Mouse (Mus musculus) adrenal gland, postnatal 36 days (tissue): ENCODE measurements around the gene Fancd2os. TPM values are rescaled to one million over a fixed set of nuclear protein-coding genes. Genes with fewer than 3 reads are reported as not detected.

Source experiments
- DNase-seq, 2 experiments: peaks; one replicate each; pipeline ENCODE4 v3.0.0; 2021; ENCODE audit warnings: mixed read lengths in 1 of 2
- long read RNA-seq, 2 experiments: library from polyadenylated mRNA; stranded (forward); transcript quantifications; one replicate each; pipeline ENCODE4 v2.0.0; 2021; ENCODE audit warnings: borderline sequencing depth in 2 of 2
- total RNA-seq, 2 experiments: library from RNA; stranded (reverse); gene quantifications; 2 replicates each; pipeline ENCODE4 v1.2.3; 2021

The Fancd2os gene
- under 1 TPM in 1 of 2 experiments, not detected in 1; 0.40 TPM for total RNA-seq
- long read RNA-seq, experiment 1, result 0 reads
- long read RNA-seq, experiment 2, result 0 reads

GRCm38 (mm10) chr6:113600543-113601139 is at the start of gene Fancd2os:
Gene Fancd2os (minus strand): TSS chr6:113600715.
- DNase-seq, result peak; percentile 16 to 27

DNA sequence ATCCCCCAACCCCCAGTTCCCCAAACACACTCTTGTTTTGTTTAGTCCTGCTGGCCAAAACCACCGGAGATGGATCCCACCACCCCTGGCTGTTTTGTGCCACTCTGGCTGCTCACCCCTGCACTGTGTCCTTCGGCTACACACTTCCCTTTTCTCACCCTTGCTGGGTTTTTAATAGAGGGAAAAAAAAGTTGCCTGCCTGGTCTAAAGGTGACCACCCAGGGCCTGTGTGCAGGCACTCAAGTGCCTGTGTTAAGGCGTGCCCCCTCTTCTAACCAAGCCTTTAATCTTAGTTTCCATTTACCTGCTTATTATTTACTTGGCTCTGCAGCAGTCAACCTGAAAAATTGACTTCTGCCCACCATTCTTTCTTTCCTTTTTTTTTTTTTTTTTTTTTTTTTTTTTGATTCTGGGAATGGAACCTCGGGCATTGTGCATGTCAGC is 49.7 kb upstream of the Fancd2os start:
- no peak for DNase-seq

- peak in 1 of 2 experiments; percentile 32 for DNase-seq
Observed at GRCm38 (mm10) chr6:113649346-113650196, 49.1 kb upstream of the Fancd2os start.

- peak; percentile 46 to 53 for DNase-seq
Observed at GRCm38 (mm10) chr6:113644808-113645207, 44.3 kb upstream of the Fancd2os start.

- DNase-seq, result no peak
Observed at GRCm38 (mm10) chr6:113643967-113644366, 43.5 kb upstream of the Fancd2os start.

DNA sequence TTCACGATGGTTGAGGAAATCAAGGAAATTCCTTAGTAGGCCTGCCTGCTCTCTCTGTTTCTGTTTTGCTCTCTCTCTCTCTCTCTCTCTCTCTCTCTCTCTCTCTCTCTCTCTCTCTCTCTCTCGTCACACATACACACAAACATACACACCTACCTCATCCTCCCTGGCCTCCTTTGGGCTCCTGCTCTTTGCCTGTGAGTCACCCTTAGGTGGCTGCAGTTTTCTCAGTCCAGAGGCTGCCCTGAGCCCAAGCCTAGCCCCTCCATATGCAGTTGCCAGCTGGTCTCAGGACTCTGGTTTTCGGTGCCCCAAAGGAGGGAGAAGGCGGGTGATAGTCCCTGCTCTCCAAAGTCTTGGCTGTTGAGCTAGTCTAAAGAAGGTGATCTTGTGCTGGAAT is 42.5 kb upstream of the Fancd2os start:
- DNase-seq, result no peak

DNA sequence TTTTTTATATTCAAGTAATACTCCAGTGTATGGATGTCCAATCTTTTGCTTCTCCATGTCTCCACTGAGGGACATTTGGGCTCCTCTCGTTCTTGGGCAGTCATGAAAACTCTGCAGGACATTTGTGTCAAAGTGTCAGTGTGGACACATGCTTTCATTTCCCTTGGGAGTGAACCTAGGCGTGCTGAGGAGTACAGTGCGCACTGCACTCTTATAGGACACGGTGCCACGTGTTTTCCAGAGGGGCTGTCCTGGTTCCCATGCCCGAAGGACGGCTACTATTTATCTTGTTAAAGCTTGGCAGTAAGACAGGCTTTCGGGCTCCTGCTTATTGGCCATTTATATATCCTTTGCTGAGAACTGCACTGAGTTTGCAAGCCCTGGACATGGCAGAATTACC is 42.1 kb upstream of the Fancd2os start:
- no peak for DNase-seq

DNA sequence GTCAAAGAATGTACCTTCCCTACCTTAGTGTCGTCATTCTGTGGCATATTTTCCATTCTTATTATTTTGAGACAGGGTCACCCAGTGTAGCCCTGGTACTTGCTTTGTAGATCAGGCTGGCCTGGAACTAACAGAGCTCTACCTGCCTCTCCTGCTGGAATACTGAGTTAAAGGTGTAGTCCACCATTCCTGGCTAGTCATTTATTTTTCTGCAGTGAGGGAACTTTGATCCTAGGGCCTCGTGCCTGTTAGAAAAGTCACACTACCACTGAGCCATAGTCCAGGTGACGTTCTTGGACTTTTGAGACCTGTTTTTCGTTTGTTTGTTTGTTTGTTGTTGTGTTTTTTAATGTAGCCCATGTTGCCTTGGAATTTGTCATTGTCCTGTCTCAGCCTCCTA is 38.7 kb upstream of the Fancd2os start:
- no peak for DNase-seq

GRCm38 (mm10) chr6:113638302-113639040 is 38.0 kb upstream of the Fancd2os start, which contains the start of gene Irak2:
Gene Irak2 (plus strand): TSS chr6:113638467.
- DNase-seq, result peak; percentile 97

GRCm38 (mm10) chr6:113632863-113633262 is 32.3 kb upstream of the Fancd2os start:
- no peak for DNase-seq

DNA sequence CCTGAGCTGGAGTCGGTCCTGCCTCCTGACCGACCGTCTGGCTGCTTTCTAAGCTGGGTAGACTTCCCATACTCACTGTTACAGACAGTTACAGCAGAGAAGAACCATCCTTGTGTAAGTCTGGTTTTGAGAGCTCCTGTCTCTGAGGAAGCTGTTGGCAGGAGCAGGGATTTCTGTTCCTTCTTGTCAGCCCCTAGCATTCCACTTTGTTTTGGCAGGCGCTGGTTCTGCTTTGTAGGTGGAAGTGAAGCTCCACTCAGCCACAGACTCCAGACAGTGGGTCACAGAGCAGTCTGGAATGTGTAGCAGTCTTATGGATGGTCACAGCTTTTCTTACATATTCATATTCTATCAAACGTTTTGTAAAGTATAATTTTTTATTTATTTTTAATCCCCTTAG is 29.8 kb upstream of the Fancd2os start:
- no peak for DNase-seq

GRCm38 (mm10) chr6:113624989-113625770 is 24.7 kb upstream of the Fancd2os start:
- peak; percentile 28 to 41 for DNase-seq

- DNase-seq, result peak; percentile 92 to 94
Observed at GRCm38 (mm10) chr6:113623941-113624751, 23.6 kb upstream of the Fancd2os start, which contains the start of gene Vhl. Gene Vhl (plus strand): TSS chr6:113623959.

DNA sequence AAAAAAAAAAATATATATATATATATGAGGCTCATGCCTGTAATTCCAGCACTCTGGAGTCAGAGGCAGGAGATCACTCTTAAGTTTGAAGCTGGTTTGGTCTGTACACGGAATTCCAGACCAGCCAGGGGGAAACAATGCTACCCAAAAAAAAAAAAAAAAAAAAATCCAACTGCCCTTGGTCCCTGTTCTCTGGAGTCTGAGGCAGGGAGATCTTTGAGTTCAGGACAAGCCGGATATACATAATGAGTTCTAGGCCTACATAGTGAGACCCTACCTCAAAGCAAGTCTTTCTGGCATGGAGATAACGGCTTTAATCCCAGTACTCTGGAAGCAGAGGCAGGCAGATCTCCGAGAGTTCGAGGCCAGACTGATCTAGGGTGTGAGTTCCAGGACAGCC is 22.9 kb upstream of the Fancd2os start:
- DNase-seq, result no peak

DNA sequence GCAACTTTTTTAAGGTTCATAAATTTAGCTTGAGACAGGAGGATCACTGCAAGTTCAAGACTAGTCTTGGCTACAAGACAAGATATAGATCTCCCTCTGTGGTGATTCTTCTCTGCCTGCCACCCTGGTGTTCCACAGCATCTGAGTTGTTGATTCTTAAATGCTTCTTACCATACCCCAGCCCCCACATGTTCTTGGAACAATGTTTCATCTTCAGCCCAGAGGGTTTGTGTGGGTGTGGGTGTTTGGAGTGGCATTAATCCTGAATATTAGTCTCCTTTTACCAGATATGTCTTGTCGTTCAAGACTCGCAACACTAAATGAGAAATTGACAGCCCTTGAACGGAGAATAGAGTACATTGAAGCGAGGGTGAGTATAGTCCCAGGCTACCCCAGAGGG is 15.0 kb upstream of the Fancd2os start:
- no peak for DNase-seq

GRCm38 (mm10) chr6:113614997-113615396 is 14.5 kb upstream of the Fancd2os start:
- no peak for DNase-seq

DNA sequence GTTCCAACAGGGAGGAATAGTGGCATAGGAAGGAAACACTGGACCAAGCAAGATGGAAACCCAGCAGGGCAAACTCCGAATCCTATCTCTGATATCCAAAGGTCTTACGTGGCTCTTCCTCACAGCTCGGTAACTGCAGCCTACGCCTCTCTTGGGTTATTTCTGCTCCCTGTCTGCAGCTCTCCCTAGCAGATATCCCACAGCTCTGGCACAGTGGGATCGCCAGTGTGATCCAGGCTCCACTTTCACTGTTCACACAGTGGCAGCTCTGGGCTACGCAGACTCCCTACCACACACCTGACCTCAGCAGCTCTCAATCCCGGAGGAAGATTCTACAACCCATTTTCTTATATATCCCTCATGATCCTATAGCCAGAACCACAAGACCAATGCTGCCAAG is 13.6 kb upstream of the Fancd2os start:
- DNase-seq, result no peak

GRCm38 (mm10) chr6:113612258-113612969 is 11.9 kb upstream of the Fancd2os start:
- DNase-seq, result no peak

DNA sequence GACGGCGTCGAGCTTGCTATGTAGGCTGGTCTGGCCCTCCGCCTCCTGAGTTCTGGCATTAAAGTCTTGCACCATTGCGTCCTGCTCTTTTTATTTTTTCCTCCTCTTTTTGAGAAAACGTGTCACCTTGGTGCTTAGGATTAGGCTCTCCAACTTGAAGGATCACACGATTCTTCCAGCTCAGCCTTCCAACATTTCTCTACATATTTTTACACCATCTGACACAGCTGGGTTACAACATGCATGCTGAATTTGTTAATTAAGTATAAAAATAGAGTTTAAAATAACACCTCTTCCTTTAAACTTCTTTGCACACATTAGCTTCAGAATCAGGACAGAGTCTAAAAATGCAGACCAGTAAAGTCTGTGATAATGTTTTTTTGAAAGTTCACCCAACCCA is 8.8 kb upstream of the Fancd2os start:
- no peak for DNase-seq

DNA sequence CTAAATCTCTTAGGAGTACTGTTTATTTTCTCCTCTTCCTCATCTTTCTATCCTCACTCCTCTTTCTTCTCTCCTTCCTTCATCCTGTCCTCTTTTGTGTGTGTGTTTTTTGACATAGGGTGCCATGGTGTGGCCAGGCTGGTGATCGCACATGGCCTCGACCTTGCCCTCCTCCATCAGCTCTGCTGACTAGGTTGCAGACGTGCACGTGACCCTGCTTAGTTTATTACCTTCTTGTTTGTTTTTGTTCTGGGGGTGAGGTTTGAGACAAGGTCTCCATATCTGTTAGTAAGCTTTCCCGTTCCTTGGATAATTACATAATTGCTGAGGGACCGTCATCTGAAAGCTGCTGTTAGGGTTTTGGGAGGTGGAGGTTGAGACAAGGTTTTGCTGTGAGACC is 8.4 kb upstream of the Fancd2os start:
- peak; percentile 46 to 71 for DNase-seq
